Mouse (Mus musculus) forebrain, embryonic 14.5 days (tissue): ENCODE measurements around the gene Hormad1. TPM values are rescaled to one million over a fixed set of nuclear protein-coding genes. Genes with fewer than 3 reads are reported as not detected.

Experiments used
- ATAC-seq: fragments of 200-750 bp; cut with Nextera tagmentation; 2 replicates; pipeline ENCODE4 v1.8.0; 2017; ENCODE audit warnings: mild to moderate bottlenecking, moderate library complexity
- DNase-seq: peaks from one replicate; pipeline ENCODE4 v3.0.0-alpha.2; 2015; ENCODE audit warnings: low spot score
- H3K27ac ChIP-seq: fragments of 300-500 bp; sonication (generic); 2 replicates; pipeline ENCODE4 v1.5.1; 2014; ENCODE audit warnings: low read depth, mild to moderate bottlenecking, control low read depth, low read length, moderate library complexity
- H3K27me3 ChIP-seq: fragments of 300-500 bp; sonication (generic); replicated peaks from 2 replicates; pipeline ENCODE4 v1.6.1; 2014; ENCODE audit warnings: low read length, control low read depth, mixed read lengths; ENCODE audit not compliant: control insufficient read depth, insufficient read depth
- H3K36me3 ChIP-seq: fragments of 300-500 bp; sonication (generic); 2 replicates; pipeline ENCODE4 v1.6.1; 2014; ENCODE audit warnings: low read length, control low read depth; ENCODE audit not compliant: control insufficient read depth, insufficient read depth
- H3K4me1 ChIP-seq: fragments of 300-500 bp; sonication (generic); 2 replicates; pipeline ENCODE4 v1.6.1; 2014; ENCODE audit warnings: antibody characterized with exemption, low read length, control low read depth; ENCODE audit not compliant: control insufficient read depth, insufficient read depth
- H3K4me2 ChIP-seq: fragments of 300-500 bp; sonication (generic); 2 replicates; pipeline ENCODE4 v1.6.1; 2014; ENCODE audit warnings: mild to moderate bottlenecking, control low read depth, low read length
- H3K4me3 ChIP-seq: fragments of 300-500 bp; sonication (generic); 2 replicates; pipeline ENCODE4 v1.5.1; 2014; ENCODE audit warnings: low read depth, low read length, control low read depth
- H3K9ac ChIP-seq: fragments of 300-500 bp; sonication (generic); 2 replicates; pipeline ENCODE4 v1.6.1; 2014; ENCODE audit warnings: mild to moderate bottlenecking, low read length, control low read depth, moderate library complexity
- H3K9me3 ChIP-seq: fragments of 300-500 bp; sonication (generic); replicated peaks from 2 replicates; pipeline ENCODE4 v1.6.1; 2016; ENCODE audit warnings: low read length, control low read depth, mixed read lengths; ENCODE audit not compliant: control insufficient read depth
- WGBS: fragments of 180-500 bp; shearing (Covaris S2); extraction: QIAGEN DNeasy Blood & Tissue Kit; methylation state at CpG from one replicate; pipeline ENCODE4 v1.1.7; 2014; 5-methylcytosine and 5-hydroxymethylcytosine counted together
- polyA plus RNA-seq: library from polyadenylated mRNA; unstranded; fragments of >200 nt; fragmentation: Nextera tagmentation; extraction: Ambion mirVana; gene quantifications from 2 replicates; pipeline ENCODE4 v1.2.1, GENCODE M21; 2014

The Hormad1 gene
- polyA plus RNA-seq, 1 experiment from 2014 or later, result not detected

- no peaks in the 10 kb centered on the region for H3K9me3 ChIP-seq
- WGBS, result 78% methylated on average over 2 of the region's 2 CpGs
- no peak overlapping the region for H3K27ac ChIP-seq
- H3K4me1 ChIP-seq, result no peaks in the 10 kb centered on the region
- no peak overlapping the region for H3K9ac ChIP-seq
- H3K36me3 ChIP-seq, result no peaks in the 10 kb centered on the region
- ATAC-seq, result no peak
- no peaks in the 10 kb centered on the region for H3K27me3 ChIP-seq
- H3K4me2 ChIP-seq, result no peak overlapping the region
- DNase-seq, result no peak
- no peak overlapping the region for H3K4me3 ChIP-seq
Observed at GRCm38 (mm10) chr3:95524673-95525072, 34.8 kb upstream of the Hormad1 start.

DNA sequence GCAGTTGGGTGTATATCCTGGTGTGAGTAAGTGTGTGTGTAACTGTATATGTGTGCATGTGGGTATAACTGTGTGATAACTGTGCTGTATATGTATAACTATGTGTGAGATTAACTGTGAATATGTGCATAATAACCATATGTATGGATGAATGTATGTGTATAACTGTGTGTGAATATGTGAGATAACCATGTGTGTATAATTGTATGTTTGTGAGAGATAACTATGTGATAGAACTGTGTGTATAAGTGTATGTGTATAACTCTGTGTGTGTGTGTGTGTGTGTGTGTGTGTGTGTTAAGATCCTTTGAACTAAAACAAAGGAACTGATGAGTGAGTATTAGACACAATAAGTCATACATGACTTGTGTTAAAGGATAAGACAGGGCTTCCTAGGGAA, 33.4 kb upstream of the Hormad1 start:
- DNase-seq (no peak), ATAC-seq (no peak)
- Histone ChIP-seq H3K4me2 (no peak overlapping the region), H3K27me3 (no peaks in the 10 kb centered on the region), H3K9me3 (no peaks in the 10 kb centered on the region), H3K9ac (no peak overlapping the region), H3K36me3 (no peaks in the 10 kb centered on the region), H3K4me3 (no peak overlapping the region), H3K27ac (no peak overlapping the region), H3K4me1 (no peaks in the 10 kb centered on the region)

DNA sequence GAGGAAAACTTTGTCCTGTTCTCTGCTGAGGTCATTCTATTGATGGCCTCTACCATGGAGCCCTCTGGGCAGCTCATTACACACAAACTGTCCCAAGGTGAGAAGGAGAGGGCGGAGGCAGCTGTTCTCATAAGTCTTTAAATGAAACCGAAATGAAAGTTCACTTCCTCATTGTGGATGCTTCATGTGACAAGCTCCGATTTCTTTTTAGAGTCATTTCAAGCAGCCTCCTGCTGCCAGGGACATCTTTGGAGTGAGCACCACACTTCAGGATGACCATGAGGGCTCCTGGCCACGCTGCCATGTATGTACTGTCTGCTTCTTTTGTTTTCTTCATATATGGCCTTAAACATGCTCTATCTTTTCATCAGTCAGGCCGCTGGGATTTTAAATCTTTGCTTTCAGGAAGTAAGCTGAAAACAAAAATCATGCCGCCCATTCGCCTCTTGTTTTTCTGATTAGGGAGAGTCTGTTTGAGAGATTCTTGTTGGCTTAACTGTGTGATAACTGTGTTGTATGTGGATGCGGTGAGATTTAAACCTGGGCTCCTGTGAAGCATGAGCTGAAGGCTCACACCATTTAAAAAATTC, 32.8 kb upstream of the Hormad1 start, which contains the start of gene Ctss:
TSS of gene Ctss (plus strand) at position 165 of the 590 bp plus-strand sequence.
- Histone ChIP-seq H3K27me3 (no peaks in the 10 kb centered on the region), H3K9ac (no peak within 1 kb of the TSS), H3K4me3 (no peak within 1 kb of the TSS), H3K36me3 (no peaks in the 10 kb centered on the region), H3K27ac (no peak within 1 kb of the TSS), H3K9me3 (no peaks in the 10 kb centered on the region), H3K4me2 (no peak within 1 kb of the TSS), H3K4me1 (no peaks in the 10 kb centered on the region)
- DNase-seq, result no peak
- WGBS, result 86% methylated on average over 8 of the region's 8 CpGs
- no peak for ATAC-seq

DNA sequence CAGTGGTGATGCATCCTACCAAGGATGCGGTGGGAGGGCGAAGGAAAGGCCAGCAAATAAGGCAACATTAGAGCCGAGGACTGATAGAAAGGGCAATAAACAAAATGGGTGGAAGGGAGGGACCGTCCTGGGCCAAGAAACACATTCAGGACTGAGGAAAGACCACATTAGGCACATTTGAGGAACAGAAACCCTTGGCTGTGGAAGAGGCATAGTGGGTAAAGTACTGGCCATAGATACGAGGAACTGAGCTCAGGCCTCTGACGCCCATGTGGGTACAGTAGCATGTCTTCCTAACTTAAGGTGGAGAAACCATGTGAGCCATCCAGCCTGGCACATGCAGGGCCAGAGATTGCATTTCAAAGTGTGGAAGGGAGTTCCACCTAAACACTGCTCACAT, 29.7 kb upstream of the Hormad1 start:
- Histone ChIP-seq H3K9me3 (no peaks in the 10 kb centered on the region), H3K27me3 (no peaks in the 10 kb centered on the region), H3K36me3 (no peaks in the 10 kb centered on the region), H3K4me3 (no peak overlapping the region), H3K4me2 (no peak overlapping the region), H3K27ac (no peak overlapping the region), H3K4me1 (no peaks in the 10 kb centered on the region), H3K9ac (no peak overlapping the region)
- DNase-seq (no peak), ATAC-seq (no peak)
- 93% methylated on average over 6 of the region's 6 CpGs for WGBS

DNA sequence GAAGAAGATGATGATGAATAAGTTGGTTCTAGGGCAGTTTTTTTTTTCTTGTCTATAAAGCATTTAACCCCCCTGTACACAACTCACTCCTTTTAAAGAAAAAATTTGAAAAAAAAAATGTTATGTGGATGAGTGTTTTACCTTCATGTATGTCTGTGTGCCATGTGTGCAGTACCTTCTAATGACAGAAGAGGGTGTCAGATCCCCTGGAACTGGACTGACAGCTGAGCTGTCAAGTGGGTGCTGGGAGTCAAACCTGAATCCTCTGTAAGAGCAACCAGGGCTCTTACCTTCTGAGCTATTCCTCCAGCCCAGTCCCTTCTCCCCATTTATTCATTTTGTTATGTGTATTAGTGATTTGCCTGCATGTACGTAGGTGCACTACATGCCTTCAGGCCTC, 28.5 kb upstream of the Hormad1 start:
- Histone ChIP-seq H3K27ac (no peak overlapping the region), H3K9ac (no peak overlapping the region), H3K4me2 (no peak overlapping the region), H3K9me3 (no peaks in the 10 kb centered on the region), H3K4me1 (no peaks in the 10 kb centered on the region), H3K36me3 (no peaks in the 10 kb centered on the region), H3K4me3 (no peak overlapping the region), H3K27me3 (no peaks in the 10 kb centered on the region)
- WGBS, result 93% methylated on average over 1 of the region's 1 CpGs
- ATAC-seq (no peak), DNase-seq (no peak)

GRCm38 (mm10) chr3:95533364-95533763, 26.1 kb upstream of the Hormad1 start:
- 88% methylated on average over 5 of the region's 5 CpGs for WGBS
- no peak overlapping the region for H3K4me3 ChIP-seq
- H3K27ac ChIP-seq, result no peak overlapping the region
- ATAC-seq (no peak), DNase-seq (no peak)
- H3K9me3 ChIP-seq, result no peaks in the 10 kb centered on the region
- H3K36me3 ChIP-seq, result no peaks in the 10 kb centered on the region
- no peak overlapping the region for H3K9ac ChIP-seq
- no peak overlapping the region for H3K4me2 ChIP-seq
- H3K4me1 ChIP-seq, result no peaks in the 10 kb centered on the region
- no peaks in the 10 kb centered on the region for H3K27me3 ChIP-seq

GRCm38 (mm10) chr3:95534927-95535326, 24.6 kb upstream of the Hormad1 start:
- Histone ChIP-seq H3K27ac (no peak overlapping the region), H3K4me3 (no peak overlapping the region), H3K36me3 (no peaks in the 10 kb centered on the region), H3K27me3 (no peaks in the 10 kb centered on the region), H3K9me3 (no peaks in the 10 kb centered on the region), H3K4me2 (no peak overlapping the region), H3K4me1 (no peaks in the 10 kb centered on the region), H3K9ac (no peak overlapping the region)
- WGBS, result 84% methylated on average over 1 of the region's 1 CpGs
- no peak for DNase-seq
- ATAC-seq, result no peak

- no peaks in the 10 kb centered on the region for H3K27me3 ChIP-seq
- no peaks in the 10 kb centered on the region for H3K9me3 ChIP-seq
- no peak overlapping the region for H3K27ac ChIP-seq
- H3K4me3 ChIP-seq, result no peak overlapping the region
- no peak for DNase-seq
- no peak overlapping the region for H3K4me2 ChIP-seq
- no peaks in the 10 kb centered on the region for H3K36me3 ChIP-seq
- no peak overlapping the region for H3K9ac ChIP-seq
- ATAC-seq, result no peak
- 95% methylated on average over 10 of the region's 10 CpGs for WGBS
- H3K4me1 ChIP-seq, result no peaks in the 10 kb centered on the region
Observed at GRCm38 (mm10) chr3:95538936-95539335, 20.5 kb upstream of the Hormad1 start.

DNA sequence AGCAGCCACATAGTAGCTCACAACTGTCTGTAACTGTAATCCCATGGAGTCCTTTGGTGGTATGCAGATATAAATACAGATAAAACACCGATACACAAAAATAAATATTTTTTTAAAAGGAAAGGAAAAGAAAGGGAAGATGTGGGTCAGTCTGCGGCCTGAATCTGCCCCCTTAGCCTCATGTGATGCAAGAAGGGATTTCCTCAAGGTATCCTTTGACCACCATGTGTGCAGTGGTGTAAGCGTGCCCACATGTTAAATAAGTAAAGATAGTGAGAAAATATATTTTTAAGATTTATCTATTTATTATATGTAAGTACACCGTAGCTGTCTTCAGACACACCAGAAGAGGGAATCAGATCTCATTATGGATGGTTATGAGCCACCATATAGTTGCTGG, 19.6 kb upstream of the Hormad1 start:
- no peak overlapping the region for H3K9ac ChIP-seq
- DNase-seq (no peak), ATAC-seq (no peak)
- H3K4me2 ChIP-seq, result no peak overlapping the region
- no peaks in the 10 kb centered on the region for H3K9me3 ChIP-seq
- 96% methylated on average over 4 of the region's 4 CpGs for WGBS
- no peaks in the 10 kb centered on the region for H3K27me3 ChIP-seq
- H3K4me1 ChIP-seq, result no peaks in the 10 kb centered on the region
- H3K4me3 ChIP-seq, result no peak overlapping the region
- H3K27ac ChIP-seq, result no peak overlapping the region
- no peaks in the 10 kb centered on the region for H3K36me3 ChIP-seq
